Mouse (Mus musculus): ENCODE measurements around the gene Ass1. TPM values are rescaled to one million over a fixed set of nuclear protein-coding genes. Genes with fewer than 3 reads are reported as not detected.
"Not testable (repeated sequence)": the region's sequence is repeated elsewhere in the genome, so short reads cannot be mapped to it uniquely, and the experiment has no call there.

The Ass1 gene
- polyA plus RNA-seq, 1 experiment from 2014 or later = 9.4 TPM

DNA sequence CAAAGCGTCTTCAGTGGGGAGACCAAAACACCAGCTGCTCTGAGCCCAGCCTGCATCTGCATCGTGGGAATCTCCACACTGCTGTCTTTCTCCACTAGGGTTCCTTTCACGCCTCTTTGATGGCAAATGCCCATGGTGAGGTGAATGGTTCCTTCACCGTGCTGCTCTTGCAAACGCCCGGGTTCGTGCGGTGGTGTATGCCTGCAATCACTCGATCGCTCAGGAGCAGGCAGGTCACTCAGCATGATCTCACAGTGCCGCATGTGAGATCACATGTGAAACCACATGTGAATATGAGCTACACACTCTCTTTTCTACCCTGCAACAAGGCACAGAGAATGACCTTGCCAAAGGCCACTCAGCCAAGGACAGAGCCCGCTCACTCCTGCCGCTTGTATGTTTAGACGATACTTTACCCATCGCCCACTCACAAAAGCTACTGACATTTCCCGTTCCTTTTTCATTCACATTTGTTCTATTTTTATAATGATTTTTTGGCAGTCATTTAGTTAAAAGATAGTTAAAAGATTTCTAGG lies 51.9 kb downstream of the Ass1 start:
- no peak overlapping the region for H3K9ac ChIP-seq
- 0 out of 2 replicates have a peak, but pooled peaks cover 3% of the 10 kb centered on the region for H3K27me3 ChIP-seq (replicated peaks)
- H3K36me3 ChIP-seq (replicated peaks) = no peaks in the 10 kb centered on the region
- no peak overlapping the region for H3K27ac ChIP-seq
- no peak for ATAC-seq (replicated peaks)
- no peaks in the 10 kb centered on the region for H3K4me1 ChIP-seq
- H3K4me3 ChIP-seq = no peak overlapping the region
- 85% methylated on average over 16 of the region's 16 CpGs for WGBS
- no peaks in the 10 kb centered on the region for H3K9me3 ChIP-seq
- no peak overlapping the region for H3K4me2 ChIP-seq

DNA sequence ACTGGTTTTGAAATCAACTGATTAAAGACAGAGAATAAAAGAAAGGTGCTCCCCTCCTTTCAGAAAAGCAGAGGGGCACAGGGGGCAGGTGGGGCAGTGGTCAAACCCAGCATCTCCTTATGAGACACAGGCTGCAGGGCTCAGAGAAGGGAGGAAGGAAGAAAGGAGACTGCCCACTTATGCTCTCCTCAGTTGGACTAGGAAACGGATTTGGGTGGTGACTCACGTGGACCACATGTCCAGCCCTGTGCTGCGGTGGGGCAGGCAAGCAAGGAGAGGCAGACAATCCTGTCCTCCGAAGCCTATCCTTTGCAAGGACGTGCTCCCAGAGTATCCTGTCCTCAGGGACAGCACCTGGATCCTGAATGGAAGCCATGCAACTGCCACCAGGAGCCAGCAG lies 54.6 kb downstream of the Ass1 start:
- H3K4me2 ChIP-seq = no peak overlapping the region
- no peaks in the 10 kb centered on the region for H3K9me3 ChIP-seq
- H3K27ac ChIP-seq = no peak overlapping the region
- H3K27me3 ChIP-seq (replicated peaks) = peaks cover 9% of the 10 kb centered on the region; the same call in 1 of the 2 replicates
- no peaks in the 10 kb centered on the region for H3K36me3 ChIP-seq (replicated peaks)
- H3K4me1 ChIP-seq = no peaks in the 10 kb centered on the region
- H3K9ac ChIP-seq = no peak overlapping the region
- H3K4me3 ChIP-seq = no peak overlapping the region
- no peak for ATAC-seq (replicated peaks)
- WGBS = 74% methylated on average over 5 of the region's 5 CpGs

DNA sequence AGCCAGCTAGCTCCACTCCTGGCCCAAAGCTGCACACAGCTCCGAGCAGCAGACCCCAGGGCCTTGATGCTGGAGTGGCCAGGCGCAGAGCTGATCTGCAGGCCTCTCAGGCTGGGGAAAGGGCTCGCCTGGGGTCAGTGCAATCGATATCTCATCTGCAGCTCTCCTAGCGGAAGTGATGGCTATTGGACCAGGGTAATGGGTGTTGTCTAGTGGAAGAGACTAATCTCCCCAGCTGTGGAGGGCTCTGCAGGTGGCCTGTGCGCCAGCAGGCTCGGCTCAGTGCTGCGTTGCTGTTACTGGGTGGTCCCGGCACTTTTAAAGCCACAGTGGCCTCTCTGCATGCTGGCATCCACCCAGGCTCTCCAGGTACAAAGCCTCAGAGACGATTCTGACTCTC lies 55.8 kb downstream of the Ass1 start:
- 16% methylated on average over 10 of the region's 10 CpGs for WGBS
- H3K4me2 ChIP-seq = no peak overlapping the region
- H3K4me3 ChIP-seq = no peak overlapping the region
- H3K9me3 ChIP-seq = no peaks in the 10 kb centered on the region
- no peak overlapping the region for H3K27ac ChIP-seq
- H3K36me3 ChIP-seq (replicated peaks) = no peaks in the 10 kb centered on the region
- peaks cover 9% of the 10 kb centered on the region; the same call in 1 of the 2 replicates for H3K27me3 ChIP-seq (replicated peaks)
- no peaks in the 10 kb centered on the region for H3K4me1 ChIP-seq
- no peak for ATAC-seq (replicated peaks)
- H3K9ac ChIP-seq = no peak overlapping the region

- H3K4me1 ChIP-seq = no peaks in the 10 kb centered on the region
- no peak overlapping the region for H3K27ac ChIP-seq
- no peak overlapping the region for H3K9ac ChIP-seq
- H3K27me3 ChIP-seq (replicated peaks) = peaks cover 9% of the 10 kb centered on the region
- no peaks in the 10 kb centered on the region for H3K9me3 ChIP-seq
- H3K36me3 ChIP-seq (replicated peaks) = no peaks in the 10 kb centered on the region
- 73% methylated on average over 5 of the region's 5 CpGs for WGBS
- ATAC-seq (replicated peaks) = no peak
- H3K4me2 ChIP-seq = no peak overlapping the region
- H3K4me3 ChIP-seq = no peak overlapping the region
These were observed 60.2 kb downstream of the Ass1 start for GRCm38 (mm10) chr2:31530201-31530600.

DNA sequence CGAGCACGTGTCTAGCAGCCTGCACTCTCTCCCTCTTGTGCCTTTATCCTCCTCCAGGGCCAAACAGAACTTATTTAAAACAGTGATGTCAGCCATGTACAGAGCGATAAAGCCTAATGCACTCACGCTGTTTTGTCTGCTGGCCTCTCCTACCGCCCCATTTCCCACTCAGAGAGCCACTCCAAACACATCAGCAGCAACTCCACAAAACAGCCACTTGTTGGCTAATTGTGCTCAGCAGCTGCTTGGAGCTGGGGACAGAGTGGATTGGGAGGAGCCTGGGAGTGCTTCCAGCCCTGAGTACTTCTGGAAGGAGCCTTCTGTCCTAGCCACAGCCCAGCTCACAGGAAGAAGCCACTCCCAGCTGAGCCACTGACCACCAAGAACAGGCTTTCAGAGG lies 67.0 kb downstream of the Ass1 start:
- no peak overlapping the region for H3K4me3 ChIP-seq
- no peaks in the 10 kb centered on the region; the same call in 1 of the 2 replicates for H3K27me3 ChIP-seq (replicated peaks)
- no peaks in the 10 kb centered on the region for H3K36me3 ChIP-seq (replicated peaks)
- H3K9me3 ChIP-seq = no peaks in the 10 kb centered on the region
- H3K9ac ChIP-seq = no peak overlapping the region
- H3K4me2 ChIP-seq = no peak overlapping the region
- H3K27ac ChIP-seq = no peak overlapping the region
- 64% methylated on average over 5 of the region's 5 CpGs for WGBS
- H3K4me1 ChIP-seq = no peaks in the 10 kb centered on the region
- ATAC-seq (replicated peaks) = no peak

DNA sequence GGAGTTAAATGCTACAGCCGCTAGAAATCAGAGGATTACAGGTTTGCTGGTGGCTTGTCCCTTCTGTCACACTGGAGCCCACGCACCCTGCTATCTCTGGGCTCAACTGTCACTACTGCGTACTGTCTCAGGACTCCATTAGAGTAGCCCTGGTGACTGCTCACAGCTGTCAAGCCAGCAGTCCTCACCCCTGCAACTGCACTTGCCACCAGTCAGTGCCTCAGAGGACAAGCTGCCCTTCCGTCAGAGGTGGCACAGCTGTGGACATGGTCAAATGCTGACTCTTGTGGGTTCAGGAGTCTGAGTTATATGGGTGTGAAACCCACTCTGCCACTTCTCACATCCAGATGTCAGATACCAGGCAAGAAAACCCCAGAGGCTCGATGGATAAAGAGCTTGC lies 68.7 kb downstream of the Ass1 start:
- Histone ChIP-seq H3K4me2 (no peak overlapping the region), H3K4me1 (no peaks in the 10 kb centered on the region), H3K9ac (no peak overlapping the region), H3K4me3 (no peak overlapping the region), H3K36me3 (replicated peaks) (no peaks in the 10 kb centered on the region), H3K27me3 (replicated peaks) (no peaks in the 10 kb centered on the region; the same call in 1 of the 2 replicates), H3K9me3 (no peaks in the 10 kb centered on the region), H3K27ac (no peak overlapping the region)
- ATAC-seq (replicated peaks) = no peak
- WGBS = 79% methylated on average over 5 of the region's 5 CpGs

DNA sequence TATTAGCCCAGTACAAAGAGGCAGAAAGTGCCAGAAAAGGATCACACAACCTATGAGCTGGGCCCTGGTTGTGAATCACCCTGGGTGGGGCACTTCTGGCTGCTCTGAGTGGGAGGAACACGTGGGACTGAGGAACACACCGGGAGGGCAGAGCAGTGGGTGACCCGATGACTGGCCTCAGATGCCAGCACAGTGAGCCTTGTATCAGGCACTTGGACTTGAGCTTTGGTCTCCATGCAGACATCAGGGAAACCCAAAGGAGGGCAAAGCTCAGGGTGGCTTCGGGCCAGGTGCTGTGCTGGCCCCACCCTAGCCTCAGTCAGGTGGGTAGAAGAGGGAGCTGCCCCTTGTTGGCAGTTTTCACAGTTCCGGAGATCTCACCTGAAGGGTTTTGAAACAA lies 71.6 kb downstream of the Ass1 start:
- no peaks in the 10 kb centered on the region for H3K36me3 ChIP-seq (replicated peaks)
- H3K27ac ChIP-seq = no peak overlapping the region
- H3K4me1 ChIP-seq = no peaks in the 10 kb centered on the region
- no peak overlapping the region for H3K4me2 ChIP-seq
- 85% methylated on average over 5 of the region's 5 CpGs for WGBS
- H3K27me3 ChIP-seq (replicated peaks) = no peaks in the 10 kb centered on the region; the same call in 1 of the 2 replicates
- no peak overlapping the region for H3K4me3 ChIP-seq
- no peaks in the 10 kb centered on the region for H3K9me3 ChIP-seq
- no peak overlapping the region for H3K9ac ChIP-seq
- no peak for ATAC-seq (replicated peaks)

DNA sequence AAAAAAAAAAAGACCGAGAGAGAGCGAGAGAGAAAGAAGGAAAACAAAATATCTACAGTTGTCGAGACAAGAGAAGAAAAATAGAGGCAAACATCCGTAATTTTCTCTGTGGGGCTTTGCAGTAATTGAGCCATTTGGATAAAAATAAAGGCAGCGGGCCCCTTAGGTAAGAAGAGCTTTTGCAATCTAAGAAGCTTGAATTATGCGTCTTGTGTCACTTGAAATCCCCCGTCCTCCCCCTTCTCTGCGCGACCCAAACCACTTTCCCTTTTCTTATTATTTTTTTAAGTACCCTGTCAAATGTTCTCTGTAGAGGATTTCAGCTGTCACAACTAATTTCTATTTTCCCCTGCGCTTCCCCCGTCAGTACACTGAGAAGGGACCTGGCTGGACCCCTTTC lies 77.7 kb downstream of the Ass1 start:
- Histone ChIP-seq H3K27me3 (replicated peaks) (no peaks in the 10 kb centered on the region; the same call in 1 of the 2 replicates), H3K9me3 (no peaks in the 10 kb centered on the region), H3K4me3 (no peak overlapping the region), H3K4me1 (0 out of 2 replicates have a peak, but pooled peaks cover 3% of the 10 kb centered on the region), H3K4me2 (no peak overlapping the region), H3K27ac (no peak overlapping the region), H3K9ac (no peak overlapping the region), H3K36me3 (replicated peaks) (no peaks in the 10 kb centered on the region)
- no peak for ATAC-seq (replicated peaks)
- WGBS = 39% methylated on average over 11 of the region's 11 CpGs

- no peak overlapping the region for H3K9ac ChIP-seq
- H3K27ac ChIP-seq = no peak overlapping the region
- 0 out of 2 replicates have a peak, but pooled peaks cover 3% of the 10 kb centered on the region for H3K4me1 ChIP-seq
- H3K27me3 ChIP-seq (replicated peaks) = no peaks in the 10 kb centered on the region; the same call in 1 of the 2 replicates
- H3K4me3 ChIP-seq = no peak overlapping the region
- no peaks in the 10 kb centered on the region for H3K9me3 ChIP-seq
- no peak overlapping the region for H3K4me2 ChIP-seq
- WGBS = 82% methylated on average over 3 of the region's 3 CpGs
- no peak for ATAC-seq (replicated peaks)
- H3K36me3 ChIP-seq (replicated peaks) = no peaks in the 10 kb centered on the region
These were observed 80.5 kb downstream of the Ass1 start for GRCm38 (mm10) chr2:31550503-31550902.

DNA sequence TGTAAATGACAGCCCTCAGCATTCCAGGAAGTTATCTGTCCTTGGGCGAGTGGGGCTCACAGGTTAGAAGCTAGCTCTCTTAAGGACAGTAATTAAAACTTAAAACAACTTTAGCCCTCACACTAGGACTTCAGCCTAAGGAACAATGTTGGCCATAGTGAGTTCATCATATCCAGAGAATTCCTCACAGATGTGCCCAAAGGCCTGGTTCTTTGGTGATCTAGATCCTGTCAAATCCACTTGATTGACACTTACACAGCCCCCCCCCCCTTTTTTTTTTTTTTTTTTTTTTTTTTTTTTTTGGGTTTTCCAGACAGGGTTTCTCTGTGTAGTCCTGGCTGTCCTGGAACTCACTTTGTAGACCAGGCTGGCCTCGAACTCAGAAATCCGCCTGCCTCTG lies 81.3 kb downstream of the Ass1 start:
- not testable (repeated sequence) for H3K27ac ChIP-seq; H3K4me2 ChIP-seq; H3K36me3 ChIP-seq (replicated peaks); H3K4me1 ChIP-seq; H3K27me3 ChIP-seq (replicated peaks); H3K9me3 ChIP-seq; H3K9ac ChIP-seq; ATAC-seq (replicated peaks); H3K4me3 ChIP-seq
- 96% methylated on average over 3 of the region's 3 CpGs for WGBS

- H3K9ac ChIP-seq = no peak overlapping the region
- WGBS = 88% methylated on average over 10 of the region's 10 CpGs
- H3K4me1 ChIP-seq = 0 out of 2 replicates have a peak, but pooled peaks cover 3% of the 10 kb centered on the region
- H3K27ac ChIP-seq = no peak overlapping the region
- H3K9me3 ChIP-seq = no peaks in the 10 kb centered on the region
- H3K27me3 ChIP-seq (replicated peaks) = no peaks in the 10 kb centered on the region
- H3K36me3 ChIP-seq (replicated peaks) = no peaks in the 10 kb centered on the region
- no peak overlapping the region for H3K4me3 ChIP-seq
- no peak for ATAC-seq (replicated peaks)
- H3K4me2 ChIP-seq = no peak overlapping the region
These were observed 82.0 kb downstream of the Ass1 start for GRCm38 (mm10) chr2:31551971-31552370.

GRCm38 (mm10) chr2:31554619-31555018 lies 84.6 kb downstream of the Ass1 start:
- H3K9me3 ChIP-seq = no peaks in the 10 kb centered on the region
- H3K36me3 ChIP-seq (replicated peaks) = no peaks in the 10 kb centered on the region
- no peak overlapping the region for H3K9ac ChIP-seq
- ATAC-seq (replicated peaks) = no peak
- no peak overlapping the region for H3K4me2 ChIP-seq
- H3K4me1 ChIP-seq = no peaks in the 10 kb centered on the region
- 85% methylated on average over 5 of the region's 5 CpGs for WGBS
- no peaks in the 10 kb centered on the region for H3K27me3 ChIP-seq (replicated peaks)
- H3K27ac ChIP-seq = no peak overlapping the region
- no peak overlapping the region for H3K4me3 ChIP-seq
